Mouse (Mus musculus) embryonic fibroblast, embryonic 13.5 days (primary cell): ENCODE measurements around the gene Gnb2. TPM values are rescaled to one million over a fixed set of nuclear protein-coding genes. Genes with fewer than 3 reads are reported as not detected.
A peak's percentile ranks its signal among the peaks of the same experiment; 100 is the strongest.

Experiments
- H3K27ac ChIP-seq: 2 replicates; pipeline ENCODE4 v1.5.1; 2012; ENCODE audit warnings: low read length, control low read depth, inconsistent platforms; ENCODE audit not compliant: insufficient read depth
- H3K4me1 ChIP-seq: 2 replicates; pipeline ENCODE4 v1.6.1; 2011; ENCODE audit warnings: low read length; ENCODE audit not compliant: control insufficient read depth, insufficient read depth
- H3K4me3 ChIP-seq: 2 replicates; pipeline ENCODE4 v1.5.1; 2011; ENCODE audit warnings: mild to moderate bottlenecking, control low read depth, low read length; ENCODE audit not compliant: insufficient read depth
- CTCF ChIP-seq: IDR thresholded peaks from 2 replicates; pipeline ENCODE4 v1.5.1; 2011; ENCODE audit warnings: mild to moderate bottlenecking, control low read depth, low read length, moderate library complexity, borderline replicate concordance; ENCODE audit not compliant: insufficient read depth
- POLR2A ChIP-seq: IDR thresholded peaks from 2 replicates; pipeline ENCODE4 v1.6.1; 2011; ENCODE audit warnings: low read depth, mild to moderate bottlenecking, control low read depth, low read length, moderate library complexity
- polyA plus RNA-seq: library from polyadenylated mRNA; stranded (reverse); fragments of >200 nt; gene quantifications from 2 replicates; pipeline ENCODE4 v1.2.4, GENCODE M21; 2011; ENCODE audit warnings: low read depth; ENCODE audit not compliant: missing spikeins, insufficient read length

Gene Gnb2
- polyA plus RNA-seq, 1 experiment, result 358 TPM

DNA sequence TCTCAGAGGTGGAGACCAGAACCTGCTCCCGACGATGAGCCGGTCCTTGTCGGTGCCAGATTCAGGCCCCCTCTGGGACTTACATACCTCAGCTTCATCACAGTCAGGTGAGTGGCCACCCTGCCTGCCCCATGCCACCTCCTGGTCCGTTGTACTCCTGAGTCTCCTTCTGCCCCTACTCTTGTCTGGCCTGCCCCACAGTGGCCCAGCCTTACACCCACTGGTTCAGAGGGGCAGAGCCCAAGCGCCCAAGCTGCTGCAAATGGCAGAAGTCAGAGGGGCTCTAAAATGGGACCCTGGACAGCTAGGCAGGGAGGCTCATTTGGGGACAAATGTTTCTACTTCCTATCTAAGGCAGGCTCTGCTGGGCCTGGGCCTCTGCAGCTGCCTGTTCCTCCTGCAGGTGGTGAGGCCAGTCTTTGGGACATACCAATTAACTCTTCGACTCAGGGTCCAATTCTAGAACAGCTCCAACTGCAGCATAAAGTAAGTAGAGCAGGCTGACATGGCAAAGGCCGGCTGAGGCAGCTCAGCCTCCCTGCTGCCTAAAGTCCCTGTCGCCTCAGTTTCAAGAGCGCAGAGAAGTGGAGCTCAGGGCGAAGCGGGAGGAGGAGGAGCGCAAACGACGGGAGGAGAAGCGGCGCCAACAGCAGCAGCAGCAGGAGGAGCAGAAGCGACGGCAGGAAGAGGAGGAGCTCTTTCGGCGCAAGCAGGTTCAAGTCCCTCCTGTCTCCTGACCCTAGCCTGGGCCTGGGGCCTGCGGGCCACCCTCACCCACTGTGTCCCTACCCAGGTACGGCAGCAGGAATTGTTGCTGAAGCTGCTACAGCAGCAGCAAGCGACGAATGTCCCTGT, 9.7 kb downstream of the Gnb2 start:
- Histone ChIP-seq H3K4me1 (no peaks in the 10 kb centered on the region), H3K4me3 (no peak overlapping the region), H3K27ac (no peak overlapping the region)
- TF ChIP-seq CTCF, result no peak
- TF ChIP-seq POLR2A, result no peak

DNA sequence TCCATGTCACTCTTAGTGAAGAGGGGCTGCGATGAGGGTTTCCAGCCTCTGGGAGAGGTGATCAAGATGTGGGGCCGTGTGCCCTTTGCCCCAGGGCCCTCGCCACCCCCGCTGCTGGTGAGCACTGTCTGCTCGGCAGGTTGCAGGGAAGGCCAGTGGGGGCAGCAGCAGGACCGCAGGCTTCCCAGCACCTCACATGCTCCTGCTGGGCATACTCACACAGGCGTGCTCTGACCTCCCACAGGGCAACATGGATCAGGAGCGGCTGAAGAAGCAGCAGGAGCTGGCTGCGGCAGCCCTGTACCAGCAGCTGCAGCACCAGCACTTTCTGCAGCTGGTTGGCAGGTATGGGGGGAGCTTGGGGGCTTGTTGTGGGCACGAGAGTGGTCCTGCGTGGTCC, 10.6 kb downstream of the Gnb2 start:
- no peak for TF ChIP-seq POLR2A
- TF ChIP-seq CTCF, result no peak
- no peak overlapping the region for H3K27ac ChIP-seq
- no peaks in the 10 kb centered on the region for H3K4me1 ChIP-seq
- H3K4me3 ChIP-seq, result no peak overlapping the region

DNA sequence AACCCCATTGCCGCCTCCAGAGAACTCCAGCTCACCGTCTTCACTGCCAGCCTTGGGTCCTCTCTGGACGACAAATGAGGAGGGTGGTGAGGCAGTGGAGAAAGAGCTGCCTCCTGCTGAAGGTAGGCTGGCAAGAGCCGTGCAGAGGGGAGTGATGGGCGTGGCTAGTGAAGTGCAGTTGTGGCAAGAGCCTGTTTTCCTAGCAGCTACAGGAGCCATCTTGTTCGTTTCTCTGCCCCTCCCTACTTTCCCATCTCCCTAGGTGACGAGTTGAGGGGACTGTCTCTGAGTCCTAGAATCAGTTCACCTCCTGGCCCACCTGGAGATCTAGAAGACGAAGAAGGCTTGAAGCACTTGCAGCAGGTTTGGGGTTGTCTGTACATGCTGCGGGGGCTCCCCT, 11.4 kb downstream of the Gnb2 start:
- Histone ChIP-seq H3K4me1 (no peaks in the 10 kb centered on the region), H3K27ac (no peak overlapping the region), H3K4me3 (no peak overlapping the region)
- TF ChIP-seq POLR2A (no peak), CTCF (no peak)

DNA sequence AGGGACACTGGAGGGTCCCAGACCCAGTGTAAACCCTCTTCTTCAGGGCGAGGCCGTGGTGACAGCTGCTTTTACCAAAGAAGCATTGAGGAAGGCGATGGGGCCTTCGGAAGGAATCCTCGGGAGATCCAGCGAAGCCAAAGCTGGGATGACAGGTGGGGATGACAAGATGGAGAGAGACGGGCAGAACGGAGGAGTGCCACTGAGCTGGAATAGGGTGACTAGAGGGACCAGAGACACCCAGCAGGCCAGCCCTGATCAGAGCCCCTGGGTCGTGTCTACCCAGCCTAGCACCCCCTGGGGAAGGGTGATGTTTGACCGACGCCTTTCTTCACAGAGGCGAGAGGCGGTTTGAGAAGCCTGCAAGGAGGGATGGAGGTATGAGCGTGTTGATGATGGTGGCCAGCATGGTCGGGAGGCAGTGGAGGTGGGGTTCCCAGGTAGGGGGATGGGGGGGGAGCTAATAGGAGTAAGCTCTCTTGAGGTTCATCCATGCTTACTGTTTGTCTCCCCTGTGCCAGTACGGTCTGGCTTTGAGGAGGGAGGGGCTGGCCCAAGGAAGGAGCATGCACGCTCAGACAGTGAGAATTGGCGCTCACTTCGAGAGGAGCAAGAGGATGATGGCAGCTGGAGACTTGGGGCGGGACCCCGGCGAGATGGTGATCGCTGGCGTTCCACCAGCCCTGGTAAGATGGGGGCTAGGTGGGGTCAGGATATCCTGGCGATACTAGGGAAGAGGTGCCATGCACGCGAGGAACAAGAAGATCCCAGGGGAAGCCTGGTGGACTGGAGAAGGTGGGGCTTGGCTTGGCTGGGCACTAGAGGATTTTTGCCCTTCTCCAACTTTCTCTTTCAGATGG, 13.4 kb downstream of the Gnb2 start:
- Histone ChIP-seq H3K4me1 (no peaks in the 10 kb centered on the region), H3K27ac (no peak overlapping the region)
- TF ChIP-seq POLR2A (no peak), CTCF (no peak)

DNA sequence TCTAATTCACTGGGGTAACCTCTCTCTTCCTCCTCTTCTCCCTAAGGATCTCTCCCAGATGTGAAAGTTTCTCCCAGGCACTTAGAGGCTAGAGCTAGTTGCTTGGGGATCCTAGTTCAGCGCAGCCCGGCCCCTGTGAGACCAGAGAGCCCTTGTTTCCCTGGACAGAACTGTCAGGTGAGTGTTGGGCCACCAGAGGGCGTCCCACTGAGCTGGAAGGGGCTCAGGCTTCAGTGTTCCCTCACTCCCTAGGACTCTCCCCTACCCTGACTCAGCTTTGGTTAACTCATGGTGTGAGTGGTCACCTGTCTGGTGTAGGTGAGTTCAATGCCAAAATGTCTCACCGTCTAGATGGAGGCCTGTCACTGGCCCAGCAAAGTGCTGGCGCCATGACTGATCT, 14.9 kb downstream of the Gnb2 start, which contains the start of gene Gigyf1:
Gene Gigyf1 (plus strand): TSS at position 113 of the 400 bp plus-strand sequence.
- TF ChIP-seq POLR2A (no peak), CTCF (peak; percentile 42; the same call in 1 of the 2 replicates)
- Histone ChIP-seq H3K4me1 (no peaks in the 10 kb centered on the region), H3K4me3 (no peak within 1 kb of the TSS), H3K27ac (no peak within 1 kb of the TSS)

More for the DNA sequence above, 13.4 kb downstream of the Gnb2 start:
- no peak overlapping the region for H3K4me3 ChIP-seq

DNA sequence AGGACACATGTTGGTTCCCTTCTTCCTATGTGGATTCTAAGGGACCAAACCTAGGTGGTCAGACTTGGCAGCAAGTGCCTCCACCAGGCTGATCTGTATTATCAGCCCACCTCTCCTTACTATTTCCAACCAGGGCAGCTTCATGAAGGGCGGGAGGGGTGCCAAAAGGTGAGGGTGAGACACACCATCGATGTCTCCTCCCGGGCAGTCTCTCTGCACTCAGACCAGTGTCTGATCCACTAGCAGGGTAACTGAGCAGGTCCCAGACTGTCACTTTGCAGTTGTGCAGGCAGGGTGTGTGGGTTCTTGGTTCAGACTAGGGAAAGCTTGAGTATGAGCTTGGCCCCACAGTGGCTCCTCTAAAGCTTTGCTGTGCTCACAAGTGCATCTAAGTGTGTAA, 18.5 kb downstream of the Gnb2 start:
- no peak overlapping the region for H3K27ac ChIP-seq
- H3K4me3 ChIP-seq, result no peak overlapping the region
- H3K4me1 ChIP-seq, result peaks cover 4% of the 10 kb centered on the region; the same call in 1 of the 2 replicates
- no peak for TF ChIP-seq POLR2A
- no peak for TF ChIP-seq CTCF

DNA sequence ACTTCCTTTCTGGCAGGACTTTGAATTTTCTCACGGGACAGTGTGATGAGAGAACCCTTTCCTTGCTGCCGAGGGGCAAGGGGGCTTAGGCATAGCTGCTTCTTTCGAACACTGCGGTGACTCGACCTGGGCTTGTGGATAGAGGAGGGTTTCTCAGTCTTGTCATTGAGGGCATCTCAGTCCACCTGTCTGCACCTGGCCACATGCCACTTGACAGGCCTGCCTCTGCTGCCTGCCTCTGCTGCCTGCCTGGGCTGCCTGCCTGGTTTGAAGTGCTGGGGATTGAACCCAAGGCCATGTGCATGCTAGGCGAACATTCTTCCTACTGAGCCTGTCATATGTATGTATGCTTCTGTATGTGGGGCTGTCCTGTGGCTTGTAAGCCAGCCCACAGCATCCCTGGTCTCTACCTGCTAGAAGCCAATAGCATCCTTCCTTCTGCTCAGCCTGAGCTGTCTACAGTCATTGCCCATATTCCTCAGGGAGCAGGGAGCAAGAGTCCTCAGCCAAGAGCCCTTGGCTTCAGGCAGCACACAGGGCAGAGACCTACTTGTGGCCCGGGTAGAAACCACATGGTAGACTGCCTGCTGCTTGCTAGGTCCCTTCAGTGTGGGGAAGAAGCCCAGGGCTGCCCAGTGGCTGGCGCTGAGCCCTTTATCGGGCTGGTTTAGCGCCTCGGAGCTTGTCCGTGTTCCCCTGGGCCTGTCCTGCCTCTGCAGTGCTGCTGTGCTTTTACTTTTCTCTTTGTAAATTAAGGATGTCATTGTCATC, 19.2 kb downstream of the Gnb2 start:
- Histone ChIP-seq H3K27ac (no peak overlapping the region), H3K4me1 (peaks cover 4% of the 10 kb centered on the region; the same call in 1 of the 2 replicates), H3K4me3 (no peak overlapping the region)
- TF ChIP-seq CTCF (no peak), POLR2A (no peak)

DNA sequence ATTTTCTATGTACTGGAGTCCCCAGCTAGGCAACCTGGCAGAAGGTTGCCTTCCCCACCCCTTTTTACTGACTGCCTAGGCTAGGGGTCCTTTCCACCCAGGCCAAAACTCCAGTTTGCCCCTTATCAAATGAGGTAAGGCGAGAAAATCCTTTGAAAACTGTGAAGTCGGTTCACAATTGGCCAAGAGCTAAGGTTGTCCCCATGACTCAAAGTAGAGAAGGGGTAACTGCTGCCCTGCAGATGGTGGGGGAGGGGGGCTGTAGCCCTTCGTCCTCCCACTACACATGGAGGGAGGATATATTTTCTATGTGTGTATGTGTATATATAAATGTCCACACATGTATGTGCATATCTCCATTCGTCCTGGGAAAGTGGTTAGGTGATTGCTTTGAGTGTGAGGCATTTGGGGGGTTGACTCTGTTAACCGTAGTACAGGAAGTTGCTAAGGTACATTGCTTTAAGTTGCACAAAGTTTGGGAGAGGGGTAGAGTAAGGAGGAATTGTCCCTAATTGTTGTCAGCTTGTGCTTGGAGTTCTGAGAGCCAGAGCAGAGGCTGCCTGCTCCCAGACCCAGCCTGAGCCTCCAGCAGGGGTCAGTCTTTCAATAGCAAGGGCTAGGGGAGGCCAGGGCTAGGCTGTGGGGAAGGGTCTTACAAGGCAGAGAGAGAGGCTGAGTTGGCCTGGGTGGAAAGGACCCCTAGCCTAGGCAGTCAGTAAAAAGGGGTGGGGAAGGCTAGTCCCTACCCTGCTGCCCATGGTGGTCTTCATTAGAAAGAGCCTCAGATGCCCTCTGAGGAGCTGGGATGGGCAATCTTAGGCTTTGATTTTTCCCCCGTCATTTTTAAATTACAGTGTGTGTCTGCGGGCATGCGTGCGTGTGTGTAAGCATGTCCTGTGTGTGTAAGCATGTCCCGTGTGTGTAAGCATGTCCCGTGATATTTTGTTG, 20.2 kb downstream of the Gnb2 start:
- H3K4me3 ChIP-seq, result no peak overlapping the region
- TF ChIP-seq CTCF (peak; percentile 61; the same call in 1 of the 2 replicates), POLR2A (no peak)
- H3K27ac ChIP-seq, result no peak overlapping the region
- peaks cover 4% of the 10 kb centered on the region; the same call in 1 of the 2 replicates for H3K4me1 ChIP-seq
